Mouse (Mus musculus): ENCODE results near the gene Ruvbl1.
A peak's percentile ranks its signal among the peaks of the same experiment; 100 is the strongest.

The Ruvbl1 gene

DNA sequence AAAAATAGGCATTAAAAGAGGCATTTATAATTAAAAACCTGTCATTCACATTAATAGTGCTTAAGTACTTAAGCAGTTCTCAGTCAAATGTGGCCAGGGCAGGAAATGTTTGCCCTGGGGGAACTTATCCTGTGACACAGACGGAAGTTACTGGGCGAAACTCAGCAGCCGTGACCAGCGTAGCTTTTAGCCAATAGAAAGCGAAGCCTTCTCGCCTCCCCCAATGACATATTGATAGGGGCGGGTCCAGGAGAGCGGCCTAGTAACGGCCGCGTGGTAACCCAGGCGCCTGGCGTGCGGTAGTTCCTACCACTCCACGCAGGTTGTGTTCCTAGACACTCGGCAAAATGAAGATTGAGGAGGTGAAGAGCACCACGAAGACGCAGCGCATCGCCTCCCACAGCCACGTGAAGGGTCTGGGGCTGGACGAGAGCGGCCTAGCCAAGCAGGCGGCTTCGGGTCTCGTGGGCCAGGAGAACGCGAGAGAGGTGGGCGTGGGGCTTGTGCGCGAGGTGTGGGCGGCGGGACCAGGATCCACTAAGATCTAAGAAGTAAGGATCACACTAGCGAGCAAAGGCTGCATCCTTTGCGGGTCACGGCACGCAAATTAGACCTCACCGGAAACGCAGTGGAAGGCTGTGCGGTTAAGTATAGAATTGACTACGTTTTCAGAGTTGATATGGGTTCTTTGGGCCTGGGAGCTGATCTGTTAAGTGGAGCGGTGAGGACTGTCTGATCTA, at the start of gene Ruvbl1:
Gene Ruvbl1, plus strand, starts transcription at position 229 of the 740 bp plus-strand sequence.
- DNase-seq (ENCODE audit: low spot score in 2 of 2) = peak; percentile 95 to 97

- DNase-seq (ENCODE audit: low spot score in 2 of 2) = peak in 1 of 2 experiments; percentile 29
Observed at GRCm38 (mm10) chr6:88416130-88416758, 49.0 kb upstream of the Ruvbl1 start.

DNA sequence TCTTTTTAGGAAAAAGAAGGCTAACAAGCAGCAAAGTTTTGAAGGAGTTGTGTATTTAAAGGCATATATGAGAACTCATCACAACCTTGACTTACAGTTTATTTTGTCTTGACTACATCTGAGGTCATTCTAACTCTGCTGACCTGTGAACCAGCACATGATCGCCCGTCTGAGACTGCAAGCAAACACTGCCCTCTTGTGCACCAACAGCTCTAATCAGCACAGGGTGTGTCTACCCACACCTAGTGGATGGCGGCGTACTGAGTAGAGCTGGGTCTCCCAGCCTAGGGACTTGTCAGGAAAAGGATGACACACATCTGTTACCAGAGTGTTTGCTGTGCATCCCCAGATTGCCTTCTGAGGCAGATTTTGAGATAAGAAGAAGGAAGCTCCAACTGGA, 34.0 kb upstream of the Ruvbl1 start:
- peak in 1 of 2 experiments; percentile 39 for DNase-seq (ENCODE audit: low spot score in 2 of 2)

GRCm38 (mm10) chr6:88435609-88436008, 29.6 kb upstream of the Ruvbl1 start:
- DNase-seq (ENCODE audit: low spot score in 2 of 2) = no peak

DNA sequence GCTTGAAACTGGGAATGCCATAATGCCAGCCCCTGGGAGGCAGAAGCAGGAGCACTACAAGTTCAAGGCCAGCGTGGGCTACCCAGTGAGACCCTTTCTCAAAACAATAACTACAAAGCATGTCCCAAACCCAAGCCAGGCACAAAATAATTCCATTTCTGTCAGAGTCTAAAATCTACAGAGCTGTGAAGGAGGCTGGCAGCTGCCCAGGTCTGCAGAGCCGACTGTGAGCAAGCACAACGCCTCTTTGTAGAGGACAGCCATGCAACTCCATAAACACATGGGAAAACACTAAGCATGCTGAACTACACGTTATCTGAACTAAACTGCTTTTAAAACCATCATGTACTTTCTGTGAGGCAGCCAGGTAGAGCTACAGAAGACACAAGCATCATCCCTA, 26.2 kb upstream of the Ruvbl1 start:
- DNase-seq (ENCODE audit: low spot score in 2 of 2) = peak; percentile 64 to 70

GRCm38 (mm10) chr6:88442551-88442950, 22.7 kb upstream of the Ruvbl1 start:
- no peak for DNase-seq (ENCODE audit: low spot score in 2 of 2)

DNA sequence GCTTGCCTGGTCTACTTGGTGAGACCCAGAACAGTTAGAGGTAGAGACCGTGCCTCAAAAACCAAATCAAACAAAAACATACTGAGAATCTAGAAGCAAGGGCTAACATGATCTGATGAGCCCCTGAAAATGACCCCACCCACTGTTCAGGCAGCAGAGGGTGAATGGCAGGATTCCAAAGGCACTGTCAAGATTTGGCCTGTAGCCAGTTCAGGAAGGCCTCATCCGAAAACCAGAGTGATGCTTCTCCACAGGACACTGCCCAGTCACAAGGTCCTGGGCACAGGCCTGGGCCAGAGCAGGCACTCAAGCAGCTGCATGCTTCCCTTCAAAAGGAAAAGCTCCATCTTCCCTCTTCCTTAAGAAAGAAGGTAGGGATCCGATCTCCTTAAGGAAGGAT, 21.8 kb upstream of the Ruvbl1 start:
- no peak for DNase-seq (ENCODE audit: low spot score in 2 of 2)

GRCm38 (mm10) chr6:88444076-88444750, 21.0 kb upstream of the Ruvbl1 start:
- no peak for DNase-seq (ENCODE audit: low spot score in 2 of 2)

DNA sequence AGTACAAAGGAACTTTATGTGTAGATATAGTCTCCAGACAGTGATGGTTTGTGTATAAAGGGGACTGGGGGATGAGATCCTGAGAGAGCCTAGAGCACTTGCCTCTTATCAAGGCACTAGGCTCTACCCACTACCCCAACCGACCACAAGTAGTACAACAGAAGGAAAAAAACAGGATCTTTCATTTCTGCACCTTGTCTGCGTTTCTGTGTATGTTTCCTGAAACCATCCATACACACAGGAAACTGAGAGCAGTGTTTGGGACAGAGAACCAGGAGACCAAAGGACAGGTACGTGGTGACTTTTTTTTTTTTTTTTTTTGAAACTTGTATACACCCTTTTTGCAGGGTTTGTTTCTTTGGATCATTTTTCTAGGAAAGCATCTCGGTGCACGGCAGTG, 19.5 kb upstream of the Ruvbl1 start:
- no peak for DNase-seq (ENCODE audit: low spot score in 2 of 2)

GRCm38 (mm10) chr6:88446063-88447002, 18.9 kb upstream of the Ruvbl1 start, which contains the start of gene Eefsec:
Gene Eefsec (minus strand): TSS chr6:88446539.
- peak; percentile 89 for DNase-seq (ENCODE audit: low spot score in 2 of 2)

DNA sequence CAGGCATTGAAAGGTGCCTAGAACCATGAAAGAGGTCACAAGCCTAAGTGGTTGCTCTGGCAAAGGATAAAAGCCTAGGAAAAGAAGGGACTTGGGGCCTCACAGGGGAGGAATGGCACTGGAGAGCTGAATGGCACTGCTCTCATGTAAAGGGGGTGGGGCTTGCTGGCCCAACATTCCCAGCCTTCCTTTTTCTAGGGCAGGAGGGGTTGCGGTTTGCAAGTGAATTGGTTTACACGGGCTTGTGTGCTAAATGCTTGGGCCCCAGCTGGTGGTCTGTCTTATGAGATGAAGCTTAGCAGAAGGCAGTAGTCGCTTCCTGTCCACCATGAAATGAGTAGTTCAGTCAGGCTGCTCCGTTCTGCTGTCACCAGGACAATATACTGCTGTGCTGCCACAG, 17.8 kb upstream of the Ruvbl1 start:
- DNase-seq (ENCODE audit: low spot score in 2 of 2) = no peak

GRCm38 (mm10) chr6:88454545-88454944, 10.7 kb upstream of the Ruvbl1 start:
- DNase-seq (ENCODE audit: low spot score in 2 of 2) = no peak

GRCm38 (mm10) chr6:88469878-88470277, 4.7 kb downstream of the Ruvbl1 start:
- no peak for DNase-seq (ENCODE audit: low spot score in 2 of 2)

- no peak for DNase-seq (ENCODE audit: low spot score in 2 of 2)
Observed at GRCm38 (mm10) chr6:88480421-88480820, 15.2 kb downstream of the Ruvbl1 start.

GRCm38 (mm10) chr6:88483111-88483510, 17.9 kb downstream of the Ruvbl1 start:
- DNase-seq (ENCODE audit: low spot score in 2 of 2) = no peak

GRCm38 (mm10) chr6:88483913-88484312, 18.7 kb downstream of the Ruvbl1 start:
- DNase-seq (ENCODE audit: low spot score in 2 of 2) = no peak

DNA sequence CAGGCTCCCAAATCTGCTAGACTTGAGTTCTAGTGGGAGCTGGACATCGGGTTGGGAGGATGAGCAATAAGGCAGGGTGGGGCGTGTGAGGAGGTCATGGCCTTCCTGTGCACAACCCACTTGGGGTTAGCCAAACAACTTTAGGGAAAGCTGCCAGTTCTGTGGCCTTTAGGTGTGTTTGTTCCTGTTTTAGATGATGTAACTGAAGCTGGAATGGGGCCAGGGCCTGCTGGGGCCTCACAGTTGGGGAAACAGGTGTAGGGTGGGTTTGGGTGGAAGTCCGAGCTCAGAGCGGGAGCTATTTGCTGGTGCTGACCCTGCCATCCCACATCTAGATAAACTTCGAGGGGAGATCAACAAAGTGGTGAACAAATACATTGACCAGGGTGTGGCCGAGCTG, 20.2 kb downstream of the Ruvbl1 start:
- DNase-seq (ENCODE audit: low spot score in 2 of 2) = no peak

- DNase-seq (ENCODE audit: low spot score in 2 of 2) = peak; percentile 90 to 91
Observed at GRCm38 (mm10) chr6:88486893-88487292, 21.7 kb downstream of the Ruvbl1 start.

DNA sequence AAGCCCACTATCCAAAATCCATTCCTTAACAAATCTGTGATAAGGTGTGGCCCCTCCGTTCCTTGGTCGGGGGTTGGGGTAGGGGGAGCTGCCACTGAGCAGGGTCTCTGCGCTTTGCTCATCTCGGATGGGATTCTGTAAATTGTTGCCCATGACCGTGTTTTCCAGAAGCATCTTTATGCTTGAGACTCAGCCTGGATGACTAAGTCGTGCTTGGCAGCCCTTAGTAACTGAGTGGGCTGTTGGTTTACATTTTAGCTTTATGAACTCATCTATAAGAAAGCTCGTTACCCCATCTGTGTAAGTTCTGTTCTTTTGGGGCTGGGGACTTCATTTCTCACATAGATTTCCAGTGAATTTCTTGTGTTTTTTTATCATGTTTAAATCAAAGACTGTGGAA, 23.8 kb downstream of the Ruvbl1 start:
- DNase-seq (ENCODE audit: low spot score in 2 of 2) = no peak

GRCm38 (mm10) chr6:88489834-88490233, 24.6 kb downstream of the Ruvbl1 start:
- no peak for DNase-seq (ENCODE audit: low spot score in 2 of 2)

- peak; percentile 70 to 79 for DNase-seq (ENCODE audit: low spot score in 2 of 2)
Observed at GRCm38 (mm10) chr6:88490629-88491354, 25.6 kb downstream of the Ruvbl1 start.

Measured in right cerebral cortex, postnatal 10 days (tissue).